Mouse (Mus musculus) granulocyte monocyte progenitor cell, adult 5-6 weeks (primary cell): ENCODE data around the gene Aplnr. TPM values are rescaled to one million over a fixed set of nuclear protein-coding genes. Genes with fewer than 3 reads are reported as not detected.

ENCODE experiments used
- ATAC-seq: replicated peaks from 2 replicates; pipeline ENCODE4 v1.8.0; 2016; ENCODE audit warnings: mild to moderate bottlenecking, moderate TSS enrichment, inconsistent platforms; ENCODE audit not compliant: poor library complexity, severe bottlenecking
- total RNA-seq, 2 experiments: library from RNA; stranded (forward) in 1 of 2; stranded (reverse) in 1 of 2; fragments of 200-712, 200-1000 nt in 1 of 2; fragments of >200 nt in 1 of 2; fragmentation: Nextera tagmentation in 1 of 2; gene quantifications; 2 replicates each; pipeline ENCODE4 v1.2.3; 2014 to 2017

The Aplnr gene
- total RNA-seq, 2 experiments from 2014 or later: not detected

DNA sequence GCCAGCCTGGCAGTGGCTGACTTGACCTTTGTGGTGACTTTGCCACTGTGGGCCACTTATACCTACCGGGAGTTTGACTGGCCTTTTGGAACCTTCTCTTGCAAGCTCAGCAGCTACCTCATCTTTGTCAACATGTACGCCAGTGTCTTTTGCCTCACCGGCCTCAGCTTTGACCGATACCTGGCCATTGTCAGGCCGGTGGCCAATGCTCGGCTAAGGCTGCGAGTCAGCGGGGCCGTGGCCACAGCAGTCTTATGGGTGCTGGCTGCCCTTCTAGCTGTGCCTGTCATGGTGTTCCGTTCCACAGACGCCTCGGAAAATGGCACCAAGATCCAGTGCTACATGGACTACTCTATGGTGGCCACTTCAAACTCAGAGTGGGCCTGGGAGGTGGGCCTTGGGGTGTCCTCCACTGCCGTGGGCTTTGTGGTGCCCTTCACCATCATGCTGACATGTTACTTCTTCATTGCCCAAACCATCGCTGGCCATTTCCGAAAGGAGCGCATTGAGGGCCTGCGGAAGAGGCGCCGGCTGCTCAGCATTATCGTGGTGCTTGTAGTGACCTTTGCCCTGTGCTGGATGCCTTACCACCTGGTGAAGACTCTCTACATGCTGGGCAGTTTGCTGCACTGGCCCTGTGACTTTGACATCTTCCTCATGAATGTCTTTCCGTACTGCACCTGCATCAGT is 951 bp downstream of the Aplnr start:
- no peak for ATAC-seq

- ATAC-seq: peak; percentile 76
Measured at GRCm38 (mm10) chr2:85137601-85138140, 1.6 kb downstream of the Aplnr start.

DNA sequence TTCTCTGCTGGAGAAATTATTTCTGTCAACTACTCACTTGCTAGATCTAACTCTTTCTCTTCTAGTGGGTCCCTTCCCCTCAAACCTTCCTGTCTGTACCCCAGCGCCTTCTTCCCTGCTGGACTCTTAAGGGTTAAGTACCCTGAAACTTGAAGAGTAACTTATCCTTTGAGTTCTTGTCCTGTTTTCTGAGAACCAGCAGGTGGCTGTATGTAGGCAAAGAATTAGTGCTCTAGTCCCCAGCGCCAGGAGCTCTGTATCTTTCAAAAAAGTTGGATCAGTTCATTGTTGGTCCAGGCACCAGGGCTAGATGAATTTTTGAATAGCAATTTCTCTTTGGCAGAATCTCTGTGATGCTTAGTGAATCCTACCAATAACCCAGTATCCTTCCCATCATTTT is 2.1 kb downstream of the Aplnr start:
- peak; percentile 29 for ATAC-seq

GRCm38 (mm10) chr2:85139393-85139792 is 3.4 kb downstream of the Aplnr start:
- ATAC-seq: no peak

GRCm38 (mm10) chr2:85139846-85140245 is 3.8 kb downstream of the Aplnr start:
- no peak for ATAC-seq

DNA sequence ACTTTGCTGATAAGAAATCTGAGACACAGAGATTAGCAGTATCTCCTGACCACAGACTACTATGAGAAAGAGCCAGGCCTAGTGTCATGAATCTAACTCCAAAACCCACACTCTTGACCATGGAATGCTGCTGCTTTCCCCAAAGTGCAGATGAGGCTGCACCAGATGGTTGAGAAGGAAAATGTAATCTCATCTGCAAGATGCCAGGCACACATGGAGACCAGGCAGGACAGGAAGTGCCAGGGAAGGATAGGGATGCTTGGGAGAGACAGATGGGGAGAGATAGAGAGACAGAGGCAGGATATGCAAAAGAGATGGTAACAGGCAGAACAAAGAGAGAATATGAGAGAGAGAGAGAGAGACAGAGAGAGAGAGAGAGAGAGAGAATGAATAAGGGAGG is 4.8 kb downstream of the Aplnr start:
- ATAC-seq: no peak

GRCm38 (mm10) chr2:85144908-85145307 is 8.9 kb downstream of the Aplnr start:
- peak; percentile 71 for ATAC-seq

GRCm38 (mm10) chr2:85145346-85145745 is 9.3 kb downstream of the Aplnr start:
- no peak for ATAC-seq

DNA sequence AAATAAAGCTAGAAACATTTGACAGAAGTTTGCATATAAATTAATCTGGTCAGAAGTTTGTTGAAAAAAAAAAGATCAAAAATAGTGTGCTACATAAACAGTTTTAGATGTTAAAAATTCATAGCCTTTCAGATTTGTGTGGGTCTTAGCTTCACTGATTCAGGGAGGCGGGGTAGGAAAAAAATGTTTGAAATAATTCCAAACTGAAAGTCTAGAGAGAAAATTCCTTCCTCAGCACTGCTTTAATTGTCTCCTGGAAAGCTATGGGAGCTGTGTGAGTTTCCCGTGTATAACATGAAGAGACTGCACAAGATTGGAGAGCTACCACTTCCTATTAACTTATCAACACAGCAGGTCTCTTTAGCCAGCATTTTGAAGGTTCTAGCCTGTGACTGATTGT is 11.5 kb downstream of the Aplnr start:
- ATAC-seq: no peak

GRCm38 (mm10) chr2:85150373-85150772 is 14.3 kb downstream of the Aplnr start:
- ATAC-seq: peak; percentile 83

- no peak for ATAC-seq
Measured at GRCm38 (mm10) chr2:85151233-85151632, 15.2 kb downstream of the Aplnr start.

DNA sequence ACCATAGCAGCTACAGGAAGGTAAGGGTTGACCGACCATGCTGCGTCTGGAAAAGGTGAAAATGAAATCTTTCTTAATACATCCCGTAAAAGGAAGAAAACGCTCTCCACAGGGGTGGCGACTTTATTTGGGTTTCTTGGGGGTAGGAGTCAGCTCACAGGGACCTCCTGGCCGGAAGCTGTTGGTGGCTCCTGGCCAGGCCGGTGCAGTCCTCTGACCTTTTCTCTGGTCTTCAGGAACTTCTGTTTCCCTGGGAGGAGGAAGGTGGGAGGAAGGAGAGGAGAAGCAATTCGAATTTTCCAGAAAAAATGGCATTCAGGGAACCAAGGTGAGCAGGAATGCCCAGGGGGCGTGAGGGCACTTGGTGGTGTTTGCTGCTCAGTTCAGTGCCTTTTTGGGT is 19.3 kb downstream of the Aplnr start:
- ATAC-seq: no peak

GRCm38 (mm10) chr2:85156136-85156535 is 20.1 kb downstream of the Aplnr start:
- peak; percentile 23 for ATAC-seq

- ATAC-seq: no peak
Measured at GRCm38 (mm10) chr2:85157382-85157781, 21.4 kb downstream of the Aplnr start.

GRCm38 (mm10) chr2:85160901-85161637 is 25.0 kb downstream of the Aplnr start:
- no peak for ATAC-seq

DNA sequence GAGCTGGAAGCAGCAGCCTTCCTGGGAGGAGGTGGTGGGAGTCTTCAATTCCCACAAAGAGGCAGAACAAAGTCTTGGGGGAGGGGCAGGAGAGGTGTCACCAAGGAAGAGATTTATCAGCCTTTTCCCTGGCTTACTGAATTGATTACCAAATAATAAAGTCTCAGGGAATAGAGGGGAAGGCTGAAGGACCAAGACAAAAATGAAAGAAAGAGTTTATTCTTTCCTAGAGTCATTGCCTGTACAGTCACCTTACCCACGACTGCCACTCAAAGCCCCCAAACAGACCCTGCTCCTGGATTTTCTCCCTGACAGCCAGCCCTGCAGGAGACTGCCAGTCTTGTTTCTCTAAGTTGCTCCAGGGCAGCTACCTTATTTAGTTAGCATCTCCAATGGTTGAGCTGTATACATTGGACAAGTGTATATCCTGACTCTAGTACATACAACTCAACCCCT is 25.6 kb downstream of the Aplnr start:
- ATAC-seq: no peak

- ATAC-seq: no peak
Measured at GRCm38 (mm10) chr2:85163311-85164047, 27.5 kb downstream of the Aplnr start.

DNA sequence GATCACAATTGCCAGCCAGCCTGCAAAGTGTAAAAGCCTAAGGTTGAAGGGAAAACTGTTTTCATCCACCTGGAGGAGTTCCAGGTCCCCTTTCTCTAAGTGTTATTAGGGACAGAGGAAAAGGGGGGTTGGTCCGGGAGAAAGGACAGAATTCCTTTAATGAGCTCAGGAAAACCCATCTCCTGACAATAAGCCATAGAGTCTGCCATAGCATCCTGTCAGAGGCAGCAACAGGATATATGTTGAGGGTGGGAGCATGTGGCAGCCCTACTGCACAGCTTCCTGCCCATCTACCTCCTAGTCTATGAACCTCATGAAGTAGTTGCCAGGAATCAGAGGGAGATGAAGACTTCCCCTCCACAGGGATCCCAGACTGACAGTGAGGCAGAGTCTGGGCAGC is 31.6 kb downstream of the Aplnr start:
- ATAC-seq: no peak

- peak; percentile 57 for ATAC-seq
Measured at GRCm38 (mm10) chr2:85168327-85168726, 32.3 kb downstream of the Aplnr start.

DNA sequence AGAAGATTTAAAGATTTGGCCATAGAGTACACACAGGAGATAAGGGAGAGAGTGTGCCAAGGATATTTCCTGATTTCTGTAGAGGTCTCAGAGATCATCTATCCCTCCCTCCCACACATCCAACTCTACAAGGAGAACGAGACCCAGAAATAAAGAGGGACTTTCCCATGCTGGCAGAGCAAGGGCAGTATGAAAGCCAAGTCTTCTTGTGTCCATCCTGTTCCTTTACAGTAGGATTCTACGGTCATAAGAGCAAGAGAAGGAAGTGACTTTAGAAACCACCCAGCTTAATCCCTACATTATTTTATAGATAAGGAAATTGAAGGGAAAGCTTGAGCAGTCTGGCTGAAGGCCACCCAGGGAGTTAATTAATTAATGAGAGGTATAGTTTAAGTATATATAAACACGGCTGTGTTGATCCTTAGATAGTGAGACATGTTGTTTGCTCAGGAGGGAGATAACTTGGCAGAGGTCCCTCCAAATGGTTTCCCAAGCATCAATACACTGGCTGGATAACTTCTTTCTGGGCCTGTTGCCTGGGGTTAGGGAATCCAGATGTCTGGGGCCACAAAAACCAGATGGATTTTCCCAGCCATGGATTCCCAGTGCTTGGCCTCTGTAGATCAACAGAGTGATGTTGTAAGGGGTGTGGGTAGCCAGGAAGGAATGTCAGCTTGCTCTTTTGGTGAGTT is 36.2 kb downstream of the Aplnr start:
- no peak for ATAC-seq
